Mouse (Mus musculus) liver, embryonic 11.5 days (tissue): ENCODE measurements at regions not wholly inside any gene's neighbourhood (a gene's known extent, or its start where the extent isn't known, plus 50 kb on each side); places are given as distances from the start of the nearest gene placed in this dataset.

Experiments
- ATAC-seq: fragments of 200-750 bp; cut with Nextera tagmentation; replicated peaks from 2 replicates; pipeline ENCODE4 v1.8.0; 2017; ENCODE audit warnings: moderate number of reproducible peaks, mild to moderate bottlenecking, moderate TSS enrichment, moderate library complexity; ENCODE audit not compliant: low FRiP score
- DNase-seq: peaks from one replicate; pipeline ENCODE4 v3.0.0-alpha.2; 2017; ENCODE audit warnings: low spot score
- H3K27ac ChIP-seq: fragments of 300-500 bp; sonication (generic); 2 replicates; pipeline ENCODE4 v1.5.1; 2014; ENCODE audit warnings: mild to moderate bottlenecking, low read depth, low read length, control low read depth
- H3K27me3 ChIP-seq: fragments of 300-500 bp; sonication (generic); replicated peaks from 2 replicates; pipeline ENCODE4 v1.6.1; 2014; ENCODE audit warnings: low read length, mixed read lengths; ENCODE audit not compliant: control insufficient read depth, insufficient read depth
- H3K36me3 ChIP-seq: fragments of 300-500 bp; sonication (generic); 2 replicates; pipeline ENCODE4 v1.6.1; 2014; ENCODE audit warnings: mild to moderate bottlenecking, low read length, moderate library complexity, mixed read lengths; ENCODE audit not compliant: control insufficient read depth, insufficient read depth
- H3K4me1 ChIP-seq: fragments of 300-500 bp; sonication (generic); replicated peaks from 2 replicates; pipeline ENCODE4 v1.6.1; 2014; ENCODE audit warnings: low read length, mixed read lengths; ENCODE audit not compliant: control insufficient read depth, insufficient read depth
- H3K4me2 ChIP-seq: fragments of 300-500 bp; sonication (generic); 2 replicates; pipeline ENCODE4 v1.6.1; 2014; ENCODE audit warnings: mild to moderate bottlenecking, control low read depth, moderate library complexity
- H3K4me3 ChIP-seq: fragments of 300-500 bp; sonication (generic); 2 replicates; pipeline ENCODE4 v1.5.1; 2014; ENCODE audit warnings: low read depth, low read length, control low read depth
- H3K9ac ChIP-seq: fragments of 300-500 bp; sonication (generic); 2 replicates; pipeline ENCODE4 v1.6.1; 2014; ENCODE audit warnings: low read depth, low read length, control low read depth
- H3K9me3 ChIP-seq: fragments of 300-500 bp; sonication (generic); 2 replicates; pipeline ENCODE4 v1.6.1; 2016; ENCODE audit warnings: low read length, inconsistent platforms, mixed read lengths; ENCODE audit not compliant: control insufficient read depth
- WGBS: fragments of 180-500 bp; shearing (Covaris S2); extraction: QIAGEN DNeasy Blood & Tissue Kit; methylation state at CpG from one replicate; pipeline ENCODE4 v1.1.7; 2014; 5-methylcytosine and 5-hydroxymethylcytosine counted together

DNA sequence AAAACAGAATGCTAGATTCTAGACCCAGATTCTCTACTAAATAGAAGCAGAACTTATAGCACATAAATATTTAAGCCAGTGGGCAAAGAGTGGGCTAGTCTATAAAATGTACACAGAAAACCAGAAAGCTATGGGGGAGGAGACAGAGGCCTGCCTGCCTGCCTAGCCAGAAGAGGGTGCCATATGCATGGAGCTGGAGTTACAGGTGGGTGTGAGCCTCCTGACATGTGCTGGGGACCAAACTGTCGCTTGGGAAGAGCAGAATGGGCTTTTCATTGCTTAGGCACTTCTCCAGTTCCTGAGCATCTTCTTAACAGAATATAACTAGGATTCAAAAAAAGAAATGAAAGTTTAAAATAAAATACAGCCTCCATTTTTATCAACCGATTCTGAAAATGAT is 200.8 kb downstream of the Rap2a start:
- Histone ChIP-seq H3K9me3 (no peaks in the 10 kb centered on the region), H3K4me1 (no peaks in the 10 kb centered on the region), H3K36me3 (no peaks in the 10 kb centered on the region), H3K27me3 (no peaks in the 10 kb centered on the region), H3K4me2 (no peak overlapping the region), H3K4me3 (no peak overlapping the region), H3K27ac (no peak overlapping the region), H3K9ac (no peak overlapping the region)
- ATAC-seq (no peak), DNase-seq (no peak)
- WGBS, result 74% methylated on average over 2 of the region's 2 CpGs

DNA sequence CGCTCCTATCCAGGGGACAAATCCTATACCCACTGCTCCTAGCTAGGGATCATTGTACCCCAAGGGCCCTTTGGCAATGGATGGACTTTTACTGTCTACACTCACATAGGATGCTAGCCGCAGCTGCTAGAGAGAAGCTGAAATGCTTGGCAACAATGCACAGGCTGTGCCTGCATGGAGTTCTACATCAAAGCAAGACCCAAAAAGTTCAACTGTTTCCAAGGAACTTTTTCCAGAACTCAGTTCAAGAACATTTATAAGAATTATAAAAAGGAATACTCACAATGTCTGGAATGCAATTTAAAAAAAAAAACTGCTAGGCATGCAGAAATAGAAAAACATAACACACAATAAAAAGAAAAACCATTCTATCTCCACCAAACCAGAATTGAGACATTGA is 202.0 kb downstream of the Rap2a start:
- Histone ChIP-seq H3K36me3 (no peaks in the 10 kb centered on the region), H3K4me3 (no peak overlapping the region), H3K9me3 (no peaks in the 10 kb centered on the region), H3K9ac (no peak overlapping the region), H3K27ac (no peak overlapping the region), H3K4me1 (no peaks in the 10 kb centered on the region), H3K27me3 (no peaks in the 10 kb centered on the region), H3K4me2 (no peak overlapping the region)
- no peak for DNase-seq
- ATAC-seq, result no peak
- WGBS, result 89% methylated on average over 2 of the region's 2 CpGs

DNA sequence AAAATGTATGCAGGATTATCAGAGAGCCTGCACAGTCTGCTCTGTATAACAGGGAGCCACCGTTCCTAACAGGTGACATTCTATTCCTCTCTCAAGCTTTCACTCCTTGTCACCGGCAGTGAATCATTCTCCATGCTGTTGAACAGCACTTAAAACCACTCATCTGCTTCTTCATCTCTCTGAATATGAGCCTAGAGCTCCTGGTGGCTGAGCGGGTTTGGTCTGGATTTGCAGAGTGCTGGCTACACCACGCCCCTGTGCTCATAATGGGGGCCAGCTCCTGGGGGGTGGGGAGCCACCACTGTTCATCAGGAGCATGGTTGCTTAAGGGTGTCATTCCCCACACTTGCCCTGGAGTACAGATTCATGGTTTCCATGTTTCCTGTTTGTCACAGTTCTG is 207.0 kb downstream of the Rap2a start:
- ATAC-seq, result no peak
- 82% methylated on average over 4 of the region's 4 CpGs for WGBS

DNA sequence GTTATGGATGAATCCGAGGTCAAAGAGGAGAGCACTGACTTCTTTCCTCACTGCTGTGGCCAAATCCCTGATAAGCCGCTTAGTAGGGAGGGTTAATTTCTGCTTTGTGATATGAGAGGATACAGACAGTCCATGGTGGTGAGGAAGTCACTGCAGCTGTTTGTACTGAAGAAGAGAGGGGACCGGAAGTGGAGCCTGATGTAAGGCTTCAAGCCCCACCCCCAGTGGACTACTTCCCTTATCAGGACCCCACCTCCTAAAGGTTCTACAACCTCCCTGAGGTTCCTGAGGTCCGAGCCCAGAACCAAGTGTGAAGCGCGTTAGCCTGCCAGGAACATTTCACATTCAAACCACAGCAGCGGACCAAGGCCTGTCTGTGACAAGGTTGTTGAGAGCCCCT is 207.6 kb downstream of the Rap2a start:
- Histone ChIP-seq H3K36me3 (no peaks in the 10 kb centered on the region), H3K4me2 (no peak overlapping the region), H3K9me3 (no peaks in the 10 kb centered on the region), H3K27me3 (no peaks in the 10 kb centered on the region), H3K4me1 (no peaks in the 10 kb centered on the region), H3K27ac (no peak overlapping the region), H3K9ac (no peak overlapping the region), H3K4me3 (no peak overlapping the region)
- DNase-seq (no peak), ATAC-seq (no peak)
- 74% methylated on average over 7 of the region's 7 CpGs for WGBS

More for the DNA sequence above, 207.0 kb downstream of the Rap2a start:
- no peaks in the 10 kb centered on the region for H3K9me3 ChIP-seq
- H3K4me3 ChIP-seq, result no peak overlapping the region
- no peak overlapping the region for H3K4me2 ChIP-seq
- no peak for DNase-seq
- no peaks in the 10 kb centered on the region for H3K4me1 ChIP-seq
- H3K27me3 ChIP-seq, result no peaks in the 10 kb centered on the region
- H3K27ac ChIP-seq, result no peak overlapping the region
- H3K9ac ChIP-seq, result no peak overlapping the region
- H3K36me3 ChIP-seq, result no peaks in the 10 kb centered on the region

DNA sequence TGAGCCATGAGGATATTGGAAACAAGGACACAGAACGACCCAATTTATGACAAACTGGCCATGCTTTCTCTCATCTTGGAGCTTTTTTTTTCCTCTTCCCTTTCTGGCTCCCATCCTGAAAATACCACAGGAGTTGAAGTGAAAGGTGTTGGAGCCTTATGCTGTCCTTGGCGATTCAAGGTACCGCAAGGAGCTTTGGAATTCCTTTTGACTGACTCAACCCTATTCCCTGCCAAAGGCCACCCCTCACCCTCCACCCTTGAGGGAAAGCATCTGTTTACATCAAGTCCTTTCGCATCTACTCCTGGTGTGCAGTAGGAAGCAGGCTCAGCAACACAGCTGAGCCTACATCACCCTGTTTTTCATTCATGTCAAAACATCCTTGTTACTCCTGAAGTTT is 208.5 kb downstream of the Rap2a start:
- Histone ChIP-seq H3K9me3 (no peaks in the 10 kb centered on the region), H3K27me3 (no peaks in the 10 kb centered on the region), H3K4me1 (no peaks in the 10 kb centered on the region), H3K36me3 (no peaks in the 10 kb centered on the region), H3K27ac (no peak overlapping the region), H3K9ac (no peak overlapping the region), H3K4me2 (no peak overlapping the region), H3K4me3 (no peak overlapping the region)
- 86% methylated on average over 4 of the region's 4 CpGs for WGBS
- DNase-seq (no peak), ATAC-seq (no peak)

DNA sequence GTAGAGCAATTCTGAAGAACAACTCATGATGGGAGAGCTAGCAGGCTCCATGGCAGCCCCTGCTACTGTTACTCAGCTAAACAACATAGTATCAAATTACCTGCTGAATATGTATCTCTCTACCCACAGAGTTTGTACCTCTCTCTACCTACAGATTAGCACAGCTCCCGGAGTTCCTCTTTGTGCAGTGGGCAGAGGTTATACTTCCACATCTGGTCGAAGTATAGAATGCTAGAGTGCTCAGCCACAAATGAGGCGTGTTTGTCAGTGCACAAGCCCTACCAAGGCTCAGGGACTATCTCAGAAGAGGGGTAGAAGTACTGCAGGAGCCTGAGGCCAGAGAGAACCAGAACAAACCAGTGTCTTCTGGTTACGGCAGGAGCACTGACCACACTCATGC is 211.6 kb upstream of the Ipo5 start:
- WGBS, result 59% methylated on average over 4 of the region's 4 CpGs
- Histone ChIP-seq H3K36me3 (no peaks in the 10 kb centered on the region), H3K27me3 (no peaks in the 10 kb centered on the region), H3K27ac (no peak overlapping the region), H3K4me1 (no peaks in the 10 kb centered on the region), H3K4me2 (no peak overlapping the region), H3K9ac (no peak overlapping the region), H3K4me3 (no peak overlapping the region), H3K9me3 (no peaks in the 10 kb centered on the region)
- ATAC-seq, result no peak
- no peak for DNase-seq

DNA sequence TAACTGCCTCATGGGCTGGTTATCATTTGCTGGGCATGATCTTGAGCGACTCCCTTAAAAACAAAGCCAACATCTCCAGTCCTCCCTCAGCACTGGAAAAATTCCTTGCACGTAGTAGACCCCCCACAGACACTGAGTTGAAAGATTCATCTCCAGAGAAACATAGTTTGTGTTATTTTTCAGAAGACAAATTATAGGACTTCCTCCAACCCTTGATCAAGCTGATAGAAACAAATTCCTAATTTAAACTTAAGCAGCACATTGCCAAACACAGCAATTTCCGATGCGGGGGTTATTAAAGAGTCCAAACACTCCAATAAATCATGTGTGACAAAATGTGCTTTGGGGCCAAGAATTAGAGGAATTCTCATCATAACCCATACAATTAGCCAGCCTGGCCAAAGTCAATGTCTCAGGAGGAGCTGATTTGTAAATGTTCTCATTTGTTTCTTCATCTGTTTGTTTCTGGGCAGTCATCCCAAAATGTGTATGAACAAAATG is 205.7 kb upstream of the Ipo5 start:
- Histone ChIP-seq H3K4me1 (no peaks in the 10 kb centered on the region), H3K27ac (no peak overlapping the region), H3K9ac (no peak overlapping the region), H3K27me3 (no peaks in the 10 kb centered on the region; the same call in 1 of the 2 replicates), H3K36me3 (no peaks in the 10 kb centered on the region), H3K9me3 (no peaks in the 10 kb centered on the region), H3K4me2 (no peak overlapping the region), H3K4me3 (no peak overlapping the region)
- ATAC-seq (no peak), DNase-seq (no peak)
- 69% methylated on average over 4 of the region's 4 CpGs for WGBS

DNA sequence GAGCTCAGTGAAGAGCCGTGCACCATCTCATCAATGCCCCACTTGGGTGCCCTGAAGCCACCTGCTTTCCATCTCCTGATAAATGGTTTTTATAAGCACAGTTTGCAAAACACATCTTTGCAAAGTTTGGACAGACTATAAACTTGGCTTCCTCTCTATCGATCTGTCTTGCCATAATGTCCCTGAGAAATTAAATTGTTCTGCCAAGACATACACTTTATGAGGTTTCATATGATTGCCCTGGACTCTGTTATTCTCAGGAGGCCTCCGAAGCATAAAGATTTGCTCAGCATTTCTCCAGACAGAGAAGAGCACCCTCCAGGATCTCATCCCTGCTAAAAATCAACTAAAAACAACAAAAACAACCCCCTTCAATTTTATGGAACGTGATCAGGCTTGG is 200.2 kb upstream of the Ipo5 start:
- Histone ChIP-seq H3K4me3 (no peak overlapping the region), H3K36me3 (no peaks in the 10 kb centered on the region), H3K9me3 (no peaks in the 10 kb centered on the region), H3K4me2 (no peak overlapping the region), H3K27me3 (no peaks in the 10 kb centered on the region; the same call in 1 of the 2 replicates), H3K9ac (no peak overlapping the region), H3K4me1 (no peaks in the 10 kb centered on the region), H3K27ac (no peak overlapping the region)
- DNase-seq (no peak), ATAC-seq (no peak)
- 73% methylated on average over 4 of the region's 4 CpGs for WGBS

DNA sequence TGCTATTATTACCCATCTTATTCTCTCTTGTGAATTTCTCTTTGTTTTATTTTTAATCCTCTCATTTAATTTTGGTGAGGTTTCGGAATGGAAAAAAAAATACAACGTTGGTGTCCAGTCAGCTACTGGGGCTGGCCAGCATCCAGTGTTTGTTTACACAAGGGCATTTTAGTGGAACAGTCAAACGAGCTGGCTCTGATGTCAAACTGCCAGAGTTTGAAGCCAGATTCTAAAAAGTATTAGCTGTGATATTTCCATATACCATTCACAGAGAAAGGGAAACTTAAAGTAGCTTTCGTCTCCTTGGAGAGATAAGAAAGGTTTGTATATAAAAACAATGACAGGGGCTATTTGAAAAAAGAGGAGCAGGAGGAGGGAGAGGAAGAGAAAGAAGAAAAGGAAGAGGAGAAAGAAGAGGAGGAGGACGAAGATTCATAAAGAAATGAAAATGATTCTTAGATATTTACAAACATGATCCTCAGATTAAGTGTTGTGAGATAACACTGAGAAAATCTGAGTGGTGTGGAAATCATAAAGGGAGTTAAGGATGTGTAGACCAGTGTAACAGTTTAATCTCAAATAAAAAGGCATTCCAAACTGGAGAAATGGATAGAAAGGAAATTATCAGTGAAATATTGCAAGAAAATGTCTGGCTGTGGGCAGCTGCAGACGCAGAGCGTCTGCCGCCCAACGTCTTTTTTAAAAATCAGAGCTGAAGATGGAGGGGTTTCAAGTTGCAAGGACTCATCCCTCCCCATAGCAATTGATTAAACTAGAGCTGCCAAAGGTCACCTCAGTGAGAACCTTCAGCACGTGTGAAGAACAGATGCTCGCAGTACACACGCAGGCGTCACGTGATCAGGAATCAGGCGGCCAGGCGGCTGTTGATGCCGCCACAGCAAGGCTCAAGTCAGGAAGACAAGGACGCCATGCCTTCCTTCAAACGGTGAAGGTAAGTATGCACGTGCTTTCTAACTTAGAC is 190.3 kb upstream of the Ipo5 start:
- H3K27ac ChIP-seq, result no peak overlapping the region
- ATAC-seq (no peak), DNase-seq (no peak)
- WGBS, result 62% methylated on average over 20 of the region's 20 CpGs
- no peaks in the 10 kb centered on the region for H3K4me1 ChIP-seq
- no peaks in the 10 kb centered on the region for H3K9me3 ChIP-seq
- no peak overlapping the region for H3K4me3 ChIP-seq
- H3K36me3 ChIP-seq, result no peaks in the 10 kb centered on the region
- no peaks in the 10 kb centered on the region for H3K27me3 ChIP-seq
- H3K9ac ChIP-seq, result no peak overlapping the region
- no peak overlapping the region for H3K4me2 ChIP-seq
